Mouse (Mus musculus): ENCODE measurements at regions not wholly inside any gene's neighbourhood (a gene's known extent, or its start where the extent isn't known, plus 50 kb on each side); places are given as distances from the start of the nearest gene placed in this dataset.

DNA sequence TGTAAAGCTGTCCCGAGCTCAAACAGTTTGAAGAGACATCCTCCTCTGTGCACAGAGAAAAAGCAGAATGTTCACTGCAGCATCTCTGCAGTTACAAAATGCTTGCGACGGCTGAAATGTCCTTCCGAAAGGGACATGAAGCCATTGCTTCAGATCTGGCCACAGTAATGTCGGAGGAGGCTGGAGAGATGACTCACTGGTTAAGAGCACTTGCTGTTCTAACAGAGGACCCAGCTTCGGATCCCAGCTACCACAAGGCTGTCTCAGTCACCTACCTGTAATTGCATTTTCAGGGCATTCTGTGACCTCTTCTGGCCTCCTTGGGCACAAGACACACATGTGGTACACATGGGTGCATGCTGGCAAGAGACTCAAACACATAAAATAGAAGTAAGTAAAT is 63.5 kb upstream of the Nr5a2 start:
- no peak for DNase-seq (ENCODE audit: low read depth, low spot score)

DNA sequence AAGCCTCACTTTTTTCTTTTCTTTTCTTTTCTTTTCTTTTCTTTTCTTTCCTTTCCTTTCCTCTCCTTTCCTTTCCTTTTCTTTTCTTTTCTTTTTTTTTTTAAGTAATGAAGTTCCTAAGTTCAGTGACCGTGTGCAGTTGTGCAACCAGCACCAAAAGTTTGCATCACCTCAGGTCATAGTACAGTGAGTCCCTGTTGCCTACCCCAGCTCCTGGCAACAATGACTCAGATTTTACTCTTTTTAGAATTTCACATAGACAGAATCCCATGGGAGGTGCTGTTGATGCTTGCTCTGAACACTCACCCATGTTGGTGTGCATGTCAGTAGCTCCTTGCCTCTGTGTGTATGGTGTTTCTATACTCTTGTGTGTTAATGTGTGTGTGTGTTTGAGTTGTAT is 60.3 kb upstream of the Nr5a2 start:
- DNase-seq (ENCODE audit: low read depth, low spot score), result no peak

DNA sequence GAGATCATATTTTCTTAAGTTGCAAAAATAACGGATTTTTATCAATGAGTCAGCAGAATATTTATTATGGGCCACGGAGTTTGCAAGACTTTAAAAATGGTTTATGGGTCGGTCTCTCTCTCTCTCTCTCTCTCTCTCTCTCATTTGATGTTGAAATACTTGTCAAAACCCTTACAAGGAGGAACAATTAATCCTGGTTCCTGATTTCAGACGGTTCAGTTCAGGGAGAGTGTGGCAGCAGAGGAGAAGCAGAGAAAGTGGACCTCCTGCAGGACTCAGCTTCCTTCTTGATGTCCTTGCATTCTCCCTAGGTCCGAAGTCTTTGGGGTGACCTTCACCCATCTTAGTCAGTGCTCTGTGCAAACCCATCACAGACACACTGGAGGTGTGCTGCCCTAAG is 57.4 kb upstream of the Nr5a2 start:
- no peak for DNase-seq (ENCODE audit: low read depth, low spot score)

DNA sequence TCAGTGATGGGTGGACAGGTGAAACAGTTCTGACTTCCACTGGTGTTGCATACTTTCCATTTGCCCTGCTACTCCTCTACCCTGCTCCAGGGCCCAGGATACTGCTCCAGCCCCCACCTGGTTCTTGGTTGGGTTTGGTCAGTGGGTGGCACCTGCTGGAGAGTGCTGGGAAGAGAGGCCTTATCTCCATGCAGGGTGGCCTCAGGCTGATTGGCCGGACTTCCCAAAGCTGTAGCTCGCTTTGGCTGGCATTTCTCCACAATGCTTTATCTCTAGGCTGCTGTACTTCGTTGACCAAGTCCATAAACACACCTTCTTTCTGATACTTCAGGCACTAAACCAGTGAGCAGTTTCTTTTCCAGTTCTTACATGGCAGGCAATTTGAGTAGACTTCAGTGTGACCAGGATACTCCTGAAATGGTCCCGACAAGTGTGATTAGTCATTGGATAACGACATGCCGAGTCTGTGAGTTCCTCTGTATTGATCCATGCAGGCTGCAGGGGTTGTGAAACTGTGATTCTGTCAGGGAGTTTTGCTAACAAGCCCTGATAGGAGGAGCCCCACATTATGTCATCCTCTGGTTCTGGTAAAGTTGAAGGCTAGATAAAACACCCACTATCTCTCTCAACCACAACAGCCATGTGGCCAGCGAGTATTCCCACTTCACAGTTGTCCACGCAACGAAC is 50.1 kb upstream of the Nr5a2 start:
- no peak for DNase-seq (ENCODE audit: low read depth, low spot score)

Measured in CD4-positive, CD25-positive, alpha-beta regulatory T cell, adult 2 months (primary cell).